8 mouse cellular contexts compared by ENCODE assay signal in genomic region chr10:56582065-56582464, GRCm38 (mm10).
DNase-seq lines count a peak whose midpoint lies in the region; ATAC-seq and TF ChIP-seq lines count a peak whose summit lies in the region.

No protein-coding gene starts in this region.

- TF ChIP-seq CTCF in liver, adult 2 months (IDR thresholded peaks at IDR 0.05; ENCODE audit: low read depth, low read length) = no peak

- H3K36me3 ChIP-seq in liver, adult 2 months (ENCODE audit: control insufficient read depth, insufficient read depth, low read length) = no peaks in the 10 kb centered on the region

- no peak for DNase-seq in cerebellum, postnatal 4 days (ENCODE audit: low spot score in 2 of 2)
- DNase-seq in liver, adult 2 months (ENCODE audit: extremely low read depth, low read depth, low spot score) = peak; percentile 11
- DNase-seq in liver = no peak
- peak; percentile 73 to 78 for DNase-seq in cerebellum, postnatal 25 days
- peak; percentile 4 to 6 for DNase-seq in left cerebral cortex, postnatal 14 days (ENCODE audit: low spot score in 2 of 2)
- DNase-seq in gastrocnemius, postnatal 14 days = no peak

- 32% methylated on average over 6 of the region's 6 CpGs for WGBS in liver, adult 2 months

- ATAC-seq in cerebellum, adult (ENCODE audit: insufficient number of reproducible peaks, low FRiP score, low TSS enrichment) = peak; percentile 97
- no peak for ATAC-seq in erythroid progenitor cell, adult 5-6 weeks (replicated peaks; ENCODE audit: low FRiP score, poor library complexity, severe bottlenecking)

- TF ChIP-seq POLR2A in liver, adult 2 months (IDR thresholded peaks at IDR 0.05; ENCODE audit: extremely low read depth, insufficient read depth, low read length) = no peak

- H3K27me3 ChIP-seq in liver, adult 2 months (ENCODE audit: control insufficient read depth, insufficient read depth, low read length) = no peaks in the 10 kb centered on the region

- H3K27ac ChIP-seq in liver, adult 2 months (replicated peaks; ENCODE audit: insufficient read depth, low read depth, low read length) = no peak overlapping the region

- H3K79me2 ChIP-seq in liver, adult 2 months (ENCODE audit: control insufficient read depth, insufficient read depth, low read length) = no peaks in the 10 kb centered on the region

- H3K4me1 ChIP-seq in liver, adult 2 months (ENCODE audit: control insufficient read depth, insufficient read depth, low read length) = no peaks in the 10 kb centered on the region

- H3K9ac ChIP-seq in liver, adult 2 months (ENCODE audit: low read depth, low read length) = no peak overlapping the region

- no peak overlapping the region for H3K4me3 ChIP-seq in liver, adult 2 months (ENCODE audit: insufficient read depth, low read depth, low read length)

- intact Hi-C loops in left cerebral cortex, postnatal 14 days (cut with DNase I) = no loop called here
- intact Hi-C loops in gastrocnemius, postnatal 14 days (cut with DNase I; ENCODE audit: low total_unique reads) = no loop called here

Comparison
In these comparisons a context has a peak if more than half of its experiments do, and no peak if none do; other contexts are left out.
1. DNase-seq: peak in liver, adult 2 months (single experiment), cerebellum, postnatal 25 days (2 of 2) and left cerebral cortex, postnatal 14 days (2 of 2); none in cerebellum, postnatal 4 days (0 of 2), liver (single experiment) and gastrocnemius, postnatal 14 days (single experiment).